Mouse (Mus musculus): ENCODE measurements around the gene Calu. TPM values are rescaled to one million over a fixed set of nuclear protein-coding genes. Genes with fewer than 3 reads are reported as not detected.

Gene Calu
- polyA plus RNA-seq, 1 experiment from 2014 or later = 228 TPM

DNA sequence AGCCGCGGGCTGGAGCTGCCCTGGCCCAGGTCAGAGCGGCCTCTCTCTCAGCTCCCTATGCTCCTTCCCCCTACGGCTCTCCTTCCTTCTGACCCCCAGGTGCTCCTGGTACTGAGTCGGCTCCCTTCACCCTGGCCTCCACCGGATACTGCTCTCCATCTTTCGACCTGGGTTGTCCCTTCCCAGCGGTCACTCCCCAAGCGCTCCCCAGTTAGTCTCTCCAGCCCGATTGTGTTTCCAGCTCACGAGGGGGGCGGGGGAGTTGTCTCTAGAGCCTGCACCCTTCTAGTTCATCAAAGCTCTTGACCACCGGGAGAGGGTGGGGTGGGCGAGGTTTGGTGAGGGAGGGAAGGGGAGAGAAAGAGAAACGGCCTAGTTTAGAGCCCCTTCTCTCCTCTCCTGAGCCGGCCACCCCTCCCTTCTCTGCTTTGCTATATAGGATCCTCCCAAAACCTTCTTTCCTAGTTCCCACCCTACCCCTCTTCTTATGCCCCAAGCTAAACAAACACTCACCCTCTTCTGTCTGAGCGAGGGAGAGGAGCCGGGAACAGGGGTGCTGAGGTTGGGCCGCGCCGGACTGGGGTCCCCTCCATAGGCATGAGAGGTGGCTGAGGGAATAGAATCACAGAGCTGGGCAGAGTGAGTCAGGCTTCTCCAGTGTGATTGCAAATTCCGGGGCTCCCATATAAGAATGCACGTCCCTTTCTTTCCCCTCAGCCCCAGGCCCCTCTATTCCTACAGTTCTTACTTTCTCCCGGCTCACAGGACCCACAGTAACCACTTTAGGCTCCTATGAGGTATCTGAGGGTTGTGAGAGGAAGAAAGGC is 49.1 kb downstream of the Calu start:
- Histone ChIP-seq H3K27me3 (replicated peaks; ENCODE audit: low read depth, poor library complexity, severe bottlenecking) (peaks cover 62% of the 10 kb centered on the region), H3K9me3 (no peaks in the 10 kb centered on the region), H3K27ac (replicated peaks) (peak overlapping the region; percentile 82), H3K4me3 (peak overlapping the region; percentile 85), H3K4me1 (peaks cover 25% of the 10 kb centered on the region), H3K36me3 (replicated peaks) (peaks cover 11% of the 10 kb centered on the region; the same call in 1 of the 2 replicates)
- DNase-seq (ENCODE audit: low spot score) = peak; percentile 32
- 2% methylated on average over 24 of the region's 24 CpGs for WGBS

- H3K4me1 ChIP-seq = peaks cover 25% of the 10 kb centered on the region
- no peak for DNase-seq (ENCODE audit: low spot score)
- peaks cover 62% of the 10 kb centered on the region for H3K27me3 ChIP-seq (replicated peaks; ENCODE audit: low read depth, poor library complexity, severe bottlenecking)
- WGBS = 8% methylated on average over 6 of the region's 6 CpGs
- no peaks in the 10 kb centered on the region for H3K9me3 ChIP-seq
- peak overlapping the region; percentile 85 for H3K4me3 ChIP-seq
- no peak overlapping the region for H3K27ac ChIP-seq (replicated peaks)
- peaks cover 11% of the 10 kb centered on the region; the same call in 1 of the 2 replicates for H3K36me3 ChIP-seq (replicated peaks)
These were observed 49.7 kb downstream of the Calu start for GRCm38 (mm10) chr6:29397575-29397974.

DNA sequence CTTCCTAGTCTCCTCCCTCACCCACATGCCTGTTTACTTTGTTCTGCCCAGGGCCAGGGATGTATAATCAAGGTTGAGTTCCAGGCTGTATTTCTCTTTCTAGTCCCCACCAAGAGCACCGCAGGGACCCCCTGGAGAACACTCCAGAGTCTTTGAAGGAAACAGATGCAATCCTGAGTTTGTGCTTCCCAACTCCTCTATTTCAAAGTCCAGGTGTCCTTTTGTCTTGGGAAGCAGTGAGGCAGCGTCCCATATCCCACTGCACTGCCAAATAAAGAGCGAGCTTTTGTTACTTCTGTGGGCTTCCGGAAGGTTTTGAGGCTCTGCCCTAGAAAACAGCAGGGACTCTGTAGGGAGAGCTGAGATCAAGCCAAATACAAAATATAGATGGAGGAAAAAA is 52.0 kb downstream of the Calu start:
- H3K4me1 ChIP-seq = peaks cover 31% of the 10 kb centered on the region
- whole genome bisulfite sequencing = 88% methylated on average over 4 of the region's 4 CpGs
- no peak overlapping the region for H3K4me3 ChIP-seq
- no peaks in the 10 kb centered on the region for H3K9me3 ChIP-seq
- peaks cover 11% of the 10 kb centered on the region; the same call in 1 of the 2 replicates for H3K36me3 ChIP-seq (replicated peaks)
- DNase-seq (ENCODE audit: low spot score) = no peak
- H3K27ac ChIP-seq (replicated peaks) = no peak overlapping the region
- H3K27me3 ChIP-seq (replicated peaks; ENCODE audit: low read depth, poor library complexity, severe bottlenecking) = peaks cover 59% of the 10 kb centered on the region

GRCm38 (mm10) chr6:29402693-29403342 is 54.9 kb downstream of the Calu start:
- 5% methylated on average over 34 of the region's 34 CpGs for WGBS
- no peaks in the 10 kb centered on the region for H3K9me3 ChIP-seq
- no peak overlapping the region; the same call in 1 of the 2 replicates for H3K27ac ChIP-seq (replicated peaks)
- peak; percentile 74 for DNase-seq (ENCODE audit: low spot score)
- H3K36me3 ChIP-seq (replicated peaks) = peaks cover 18% of the 10 kb centered on the region
- peak overlapping the region; percentile 51 for H3K4me3 ChIP-seq
- H3K27me3 ChIP-seq (replicated peaks; ENCODE audit: low read depth, poor library complexity, severe bottlenecking) = peaks cover 29% of the 10 kb centered on the region
- H3K4me1 ChIP-seq = peaks cover 7% of the 10 kb centered on the region

DNA sequence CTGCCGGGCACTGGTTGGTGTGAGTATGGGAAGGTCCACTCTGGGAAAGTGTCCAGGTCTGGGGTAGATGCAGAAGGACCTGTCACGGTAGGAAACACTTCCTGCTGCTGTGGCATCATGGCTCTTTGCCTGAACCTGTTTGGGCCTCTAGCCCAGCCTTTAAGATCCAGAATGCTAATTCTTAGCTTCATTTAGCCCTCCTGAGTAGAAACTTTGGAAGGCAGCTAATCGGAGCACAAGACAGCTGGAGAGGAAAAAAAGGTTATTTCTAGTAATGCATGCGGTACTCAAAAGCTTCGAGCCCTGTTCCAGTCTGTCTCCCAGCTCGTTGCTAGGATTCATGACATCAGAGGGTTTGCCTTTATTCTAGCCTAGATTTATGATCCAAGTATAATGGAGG is 58.5 kb downstream of the Calu start:
- WGBS = 91% methylated on average over 6 of the region's 6 CpGs
- Histone ChIP-seq H3K27me3 (replicated peaks; ENCODE audit: low read depth, poor library complexity, severe bottlenecking) (peaks cover 11% of the 10 kb centered on the region), H3K27ac (replicated peaks) (no peak overlapping the region), H3K4me1 (peaks cover 5% of the 10 kb centered on the region), H3K36me3 (replicated peaks) (peaks cover 41% of the 10 kb centered on the region), H3K9me3 (no peaks in the 10 kb centered on the region), H3K4me3 (no peak overlapping the region)
- DNase-seq (ENCODE audit: low spot score) = no peak

DNA sequence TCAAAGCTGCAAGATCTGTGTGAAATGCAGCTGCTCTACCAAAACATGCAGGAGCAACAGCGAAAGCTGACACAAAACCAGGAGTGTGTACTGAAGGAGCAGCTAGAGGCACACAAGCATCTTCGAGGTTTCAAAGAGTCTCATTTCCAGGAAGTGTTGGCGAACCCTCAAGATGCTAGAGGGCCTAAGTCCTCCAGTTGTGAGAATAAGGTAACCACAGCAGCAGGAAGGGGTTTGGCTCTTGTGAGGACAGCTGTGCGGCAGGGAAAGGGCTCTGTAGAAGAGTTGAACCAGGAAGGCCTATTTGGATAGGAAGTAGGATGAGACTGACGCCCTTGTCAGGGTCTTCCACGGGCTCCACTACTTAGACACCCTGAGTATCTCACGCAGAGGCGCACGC is 67.6 kb downstream of the Calu start:
- Histone ChIP-seq H3K36me3 (replicated peaks) (peaks cover 48% of the 10 kb centered on the region), H3K27ac (replicated peaks) (no peak overlapping the region), H3K9me3 (no peaks in the 10 kb centered on the region), H3K27me3 (replicated peaks; ENCODE audit: low read depth, poor library complexity, severe bottlenecking) (no peaks in the 10 kb centered on the region), H3K4me3 (no peak overlapping the region), H3K4me1 (peaks cover 2% of the 10 kb centered on the region; the same call in 1 of the 2 replicates)
- WGBS = 85% methylated on average over 9 of the region's 9 CpGs
- DNase-seq (ENCODE audit: low spot score) = no peak

DNA sequence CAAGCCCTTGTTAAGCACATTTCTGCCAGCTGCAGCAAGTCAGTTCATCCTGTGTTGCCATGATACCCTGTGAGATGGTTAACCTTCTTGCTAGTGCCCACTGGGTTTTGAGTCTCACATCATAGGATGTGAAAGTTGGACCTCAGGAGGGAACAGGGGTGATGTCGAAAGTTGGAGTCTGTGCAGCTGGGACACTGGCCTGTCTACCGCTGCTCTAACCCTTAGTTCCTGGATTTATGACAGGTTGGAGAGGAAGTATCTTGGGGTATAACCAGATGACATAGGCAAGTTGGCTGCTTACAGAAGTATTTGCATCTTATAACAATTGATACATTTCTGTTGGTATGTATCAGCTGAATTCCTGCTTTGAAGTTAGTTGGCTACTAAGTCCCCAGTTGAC is 72.7 kb downstream of the Calu start:
- H3K9me3 ChIP-seq = no peaks in the 10 kb centered on the region
- no peak for DNase-seq (ENCODE audit: low spot score)
- peaks cover 14% of the 10 kb centered on the region; the same call in 1 of the 2 replicates for H3K36me3 ChIP-seq (replicated peaks)
- WGBS = 88% methylated on average over 2 of the region's 2 CpGs
- H3K27ac ChIP-seq (replicated peaks) = no peak overlapping the region
- peaks cover 2% of the 10 kb centered on the region; the same call in 1 of the 2 replicates for H3K4me1 ChIP-seq
- H3K27me3 ChIP-seq (replicated peaks; ENCODE audit: low read depth, poor library complexity, severe bottlenecking) = no peaks in the 10 kb centered on the region
- H3K4me3 ChIP-seq = no peak overlapping the region

DNA sequence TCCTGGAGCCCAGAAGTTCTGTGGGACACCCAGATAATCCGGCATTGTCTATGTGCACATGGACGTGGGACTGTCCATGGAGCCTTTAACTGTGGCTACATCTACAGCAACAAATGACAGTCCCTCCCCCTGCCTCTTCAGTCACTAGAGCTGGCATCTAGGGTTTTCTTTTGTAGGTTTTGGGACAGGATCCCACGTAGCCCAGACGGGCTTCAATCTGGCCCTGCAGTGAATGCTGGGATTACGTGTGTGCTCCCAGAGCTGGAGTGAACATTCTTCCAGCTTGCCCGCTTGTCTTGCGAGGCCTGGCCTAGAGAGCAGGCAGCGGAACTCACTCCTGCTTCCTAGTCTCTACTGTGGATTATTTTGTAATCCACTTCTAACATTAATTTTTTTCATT is 77.2 kb downstream of the Calu start:
- H3K4me1 ChIP-seq = no peaks in the 10 kb centered on the region
- H3K27ac ChIP-seq (replicated peaks) = no peak overlapping the region
- DNase-seq (ENCODE audit: low spot score) = no peak
- no peaks in the 10 kb centered on the region for H3K9me3 ChIP-seq
- no peaks in the 10 kb centered on the region for H3K36me3 ChIP-seq (replicated peaks)
- H3K4me3 ChIP-seq = no peak overlapping the region
- H3K27me3 ChIP-seq (replicated peaks; ENCODE audit: low read depth, poor library complexity, severe bottlenecking) = peaks cover 4% of the 10 kb centered on the region; the same call in 1 of the 2 replicates
- 86% methylated on average over 8 of the region's 8 CpGs for WGBS

- no peak for DNase-seq (ENCODE audit: low spot score)
- peaks cover 9% of the 10 kb centered on the region for H3K4me1 ChIP-seq
- no peak overlapping the region for H3K4me3 ChIP-seq
- peaks cover 16% of the 10 kb centered on the region for H3K27me3 ChIP-seq (replicated peaks; ENCODE audit: low read depth, poor library complexity, severe bottlenecking)
- H3K36me3 ChIP-seq (replicated peaks) = no peaks in the 10 kb centered on the region
- WGBS = 72% methylated on average over 6 of the region's 6 CpGs
- no peaks in the 10 kb centered on the region for H3K9me3 ChIP-seq
- H3K27ac ChIP-seq (replicated peaks) = no peak overlapping the region
These were observed 78.5 kb downstream of the Calu start for GRCm38 (mm10) chr6:29426331-29426730.

Small RNA genes within 50 kb of the gene (microRNA-seq; reads per million reads assigned to microRNA genes)
- not detected for gene Gm26220
- not detected for gene Gm44354

Other genes starting within 250 kb of the Calu start
- gene Rbm28, start 183.1 kb upstream of the Calu start, polyA plus RNA-seq (2016; fragmentation: Nextera tagmentation; extraction: Ambion mirVana) = 53.9 and 60.6 TPM in 2 replicates
- 1.9 and 2.0 TPM in 2 replicates for gene Prrt4, start 168.5 kb upstream of the Calu start, polyA plus RNA-seq (2016; fragmentation: Nextera tagmentation; extraction: Ambion mirVana)
- 44.7 and 50.2 TPM in 2 replicates for gene Impdh1, start 131.7 kb upstream of the Calu start, polyA plus RNA-seq (2016; fragmentation: Nextera tagmentation; extraction: Ambion mirVana)
- gene Hilpda, start 75.6 kb upstream of the Calu start, polyA plus RNA-seq (2016; fragmentation: Nextera tagmentation; extraction: Ambion mirVana) = 35.3 and 39.9 TPM in 2 replicates
- 0.25 and 0.34 TPM in 2 replicates for gene Fam71f2, start 68.5 kb upstream of the Calu start, polyA plus RNA-seq (2016; fragmentation: Nextera tagmentation; extraction: Ambion mirVana)
- not detected in 2 replicates for gene Fam71f1, start 28.9 kb upstream of the Calu start, polyA plus RNA-seq (2016; fragmentation: Nextera tagmentation; extraction: Ambion mirVana)
- gene Opn1sw, start 40.4 kb downstream of the Calu start, polyA plus RNA-seq (2016; fragmentation: Nextera tagmentation; extraction: Ambion mirVana) = 0.25 and 0.40 TPM in 2 replicates
- gene Ccdc136, start 48.2 kb downstream of the Calu start, polyA plus RNA-seq (2016; fragmentation: Nextera tagmentation; extraction: Ambion mirVana) = 18.6 and 23.1 TPM in 2 replicates
- gene Flnc, start 85.2 kb downstream of the Calu start, polyA plus RNA-seq (2016; fragmentation: Nextera tagmentation; extraction: Ambion mirVana) = 4.0 and 4.5 TPM in 2 replicates
- 206 and 207 TPM in 2 replicates for gene Atp6v1f, start 119.6 kb downstream of the Calu start, polyA plus RNA-seq (2016; fragmentation: Nextera tagmentation; extraction: Ambion mirVana)
- 0.28 TPM in 1 of 2 replicates, not detected in the other for gene Atp6v1fnb, start 123.4 kb downstream of the Calu start, polyA plus RNA-seq (2016; fragmentation: Nextera tagmentation; extraction: Ambion mirVana)
- 18.5 and 21.2 TPM in 2 replicates for gene Kcp, start 159.9 kb downstream of the Calu start, polyA plus RNA-seq (2016; fragmentation: Nextera tagmentation; extraction: Ambion mirVana)
- 2.3 and 2.7 TPM in 2 replicates for gene Irf5, start 178.6 kb downstream of the Calu start, polyA plus RNA-seq (2016; fragmentation: Nextera tagmentation; extraction: Ambion mirVana)